Mouse (Mus musculus): Measurements from ENCODE around the gene Cpa4.

The Cpa4 gene

GRCm38 (mm10) chr6:30628152-30628551 lies 60.0 kb downstream of the Cpa4 start:
- DNase-seq (ENCODE audit: low spot score) = no peak

DNA sequence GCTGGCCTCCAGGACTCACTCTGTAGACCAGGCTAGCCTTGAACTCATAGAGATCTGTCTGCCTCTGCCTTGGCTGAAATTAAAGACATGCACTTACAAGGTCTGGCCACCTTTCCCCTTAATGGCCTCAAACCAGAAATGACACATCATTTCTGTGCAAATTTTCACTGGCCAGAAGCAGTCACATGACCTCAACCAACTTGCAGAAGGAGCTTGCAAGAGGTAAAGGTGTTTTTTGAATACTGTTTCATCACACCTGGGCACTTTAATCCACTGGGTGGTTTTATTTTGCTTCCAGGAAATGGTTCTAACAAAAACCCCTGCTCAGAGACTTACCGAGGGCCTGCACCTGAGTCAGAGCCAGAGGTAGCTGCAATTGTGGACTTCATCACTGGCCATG lies 61.8 kb downstream of the Cpa4 start:
- no peak for DNase-seq (ENCODE audit: low spot score)

DNA sequence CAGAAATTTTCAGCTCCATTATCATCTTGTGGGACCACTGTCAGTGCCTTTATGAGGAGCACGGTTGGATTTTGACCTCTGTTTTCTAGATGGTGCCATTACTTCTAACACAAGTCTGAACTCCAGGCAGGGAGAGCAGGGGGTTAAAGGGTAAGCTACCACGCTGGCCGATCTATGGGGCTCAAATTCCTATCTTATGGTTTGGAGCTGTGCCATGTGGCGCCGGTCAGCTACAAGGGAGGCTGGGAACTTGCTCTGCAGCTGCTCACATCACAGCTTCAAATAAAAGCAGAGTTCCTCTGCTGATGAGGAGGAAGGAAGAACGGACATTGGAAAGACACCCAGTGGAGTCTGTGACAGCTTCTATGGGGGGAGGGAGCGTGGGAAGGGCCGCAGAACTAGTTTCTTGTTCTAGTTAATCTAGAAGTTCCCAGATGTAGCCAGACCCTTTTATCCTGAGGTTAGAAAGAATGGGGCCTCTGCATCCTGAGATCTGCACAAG lies 67.2 kb downstream of the Cpa4 start:
- no peak for DNase-seq (ENCODE audit: low spot score)

DNA sequence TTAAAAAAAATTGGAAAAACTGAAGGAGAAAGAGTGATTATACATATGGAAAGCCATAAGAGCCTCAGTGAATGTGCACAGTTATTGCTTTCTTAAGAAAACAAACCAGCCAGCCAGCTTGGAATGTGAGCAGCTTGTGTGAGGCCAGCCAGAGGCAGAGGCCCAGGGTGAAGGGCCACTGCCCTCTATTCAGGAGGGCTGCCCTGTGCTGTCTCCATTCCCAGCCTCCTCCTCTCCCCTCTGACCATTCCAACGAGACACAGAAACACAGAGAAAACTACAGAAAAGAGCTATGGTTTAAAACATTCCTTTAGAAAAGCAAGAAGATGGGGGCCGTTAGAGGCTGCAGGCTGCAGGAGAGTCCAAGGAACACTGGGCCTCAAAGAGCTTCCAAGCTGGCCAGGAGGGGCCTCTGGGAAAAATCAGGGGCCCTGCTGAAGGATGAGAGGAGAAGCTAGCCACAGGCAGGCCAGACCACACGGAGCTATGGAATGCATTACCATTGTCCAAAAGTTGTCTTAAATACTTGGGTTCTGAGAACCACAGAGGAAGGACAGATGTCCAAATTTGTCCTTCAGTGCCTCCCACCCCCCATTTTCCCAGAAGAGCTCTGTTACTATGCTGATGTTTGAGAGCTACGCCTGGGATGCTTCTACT lies 68.1 kb downstream of the Cpa4 start:
- no peak for DNase-seq (ENCODE audit: low spot score)

GRCm38 (mm10) chr6:30638674-30639268 lies 70.6 kb downstream of the Cpa4 start, which contains the start of gene Cpa1:
Gene Cpa1 (plus strand): TSS chr6:30639218.
- DNase-seq (ENCODE audit: low spot score) = no peak

All from testis, postnatal 14 days (tissue).